Mouse (Mus musculus) cerebellum, adult 9-11 months (tissue): ENCODE measurements at regions not wholly inside any gene's neighbourhood (a gene's known extent, or its start where the extent isn't known, plus 50 kb on each side); places are given as distances from the start of the nearest gene placed in this dataset.

ENCODE experiments used
- DNase-seq: peaks from one replicate; pipeline ENCODE4 v3.0.0; 2022

GRCm38 (mm10) chr2:50677456-50677855, 380.9 kb upstream of the Mmadhc start:
- DNase-seq, result peak; percentile 8

- DNase-seq, result no peak
These were observed 379.3 kb upstream of the Mmadhc start for GRCm38 (mm10) chr2:50675736-50676550.

DNA sequence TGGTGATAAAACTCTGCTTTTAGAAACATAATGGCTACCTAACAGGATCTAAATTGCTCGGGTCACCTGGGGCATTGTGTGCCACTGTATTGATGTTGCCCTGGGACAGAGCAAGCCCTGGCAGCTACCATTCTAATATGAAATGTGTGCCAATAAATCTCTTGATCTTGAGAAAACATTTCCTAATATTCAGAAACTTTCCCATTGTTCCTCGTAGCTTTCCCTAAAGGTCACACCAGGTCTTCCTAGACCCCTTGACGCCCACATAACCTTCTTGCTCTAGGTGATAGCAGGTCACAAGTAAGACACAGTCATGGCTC, 378.2 kb upstream of the Mmadhc start:
- DNase-seq, result no peak

- no peak for DNase-seq
These were observed 377.7 kb upstream of the Mmadhc start for GRCm38 (mm10) chr2:50674151-50674855.

DNA sequence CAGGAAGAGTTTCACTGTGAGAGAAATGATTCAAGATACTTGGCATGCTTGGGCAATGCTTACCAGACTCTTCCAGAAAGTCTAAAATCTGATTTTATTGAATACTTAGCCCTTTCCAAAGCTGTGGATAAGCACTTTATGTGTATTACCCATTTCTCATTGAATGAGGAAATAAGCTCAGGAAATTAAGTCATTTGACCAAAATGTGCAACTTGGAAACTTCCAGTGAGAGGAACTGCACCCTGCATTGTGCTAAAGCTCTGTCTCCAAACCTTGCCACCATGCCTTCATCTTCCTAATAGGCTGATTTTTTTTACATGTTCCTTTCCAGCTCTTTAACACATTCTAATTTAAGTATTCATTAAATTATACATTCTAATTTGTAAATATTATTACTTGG, 372.7 kb upstream of the Mmadhc start:
- DNase-seq, result no peak

DNA sequence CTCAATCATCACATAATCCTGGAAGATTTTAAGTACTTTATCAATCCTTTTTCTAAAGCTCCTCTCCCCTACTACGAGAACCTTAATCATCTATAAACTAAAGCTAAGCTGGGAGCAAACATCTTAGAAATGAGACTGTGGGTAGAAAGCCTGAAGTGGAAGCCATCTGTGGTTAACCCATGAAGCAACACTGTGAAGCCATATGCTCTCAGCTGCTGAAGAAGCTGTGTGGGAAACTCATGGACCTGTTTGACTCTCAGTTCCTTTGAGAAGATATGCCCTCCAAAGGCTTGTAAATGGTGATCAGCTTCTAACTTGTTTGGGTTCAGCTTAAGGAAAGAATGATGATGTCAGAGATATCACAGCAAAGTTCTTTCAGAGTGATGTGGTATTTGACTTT, 372.2 kb upstream of the Mmadhc start:
- DNase-seq, result no peak

- DNase-seq, result no peak
These were observed 370.6 kb upstream of the Mmadhc start for GRCm38 (mm10) chr2:50667180-50667579.

GRCm38 (mm10) chr2:50662504-50662903, 365.9 kb upstream of the Mmadhc start:
- DNase-seq, result no peak

DNA sequence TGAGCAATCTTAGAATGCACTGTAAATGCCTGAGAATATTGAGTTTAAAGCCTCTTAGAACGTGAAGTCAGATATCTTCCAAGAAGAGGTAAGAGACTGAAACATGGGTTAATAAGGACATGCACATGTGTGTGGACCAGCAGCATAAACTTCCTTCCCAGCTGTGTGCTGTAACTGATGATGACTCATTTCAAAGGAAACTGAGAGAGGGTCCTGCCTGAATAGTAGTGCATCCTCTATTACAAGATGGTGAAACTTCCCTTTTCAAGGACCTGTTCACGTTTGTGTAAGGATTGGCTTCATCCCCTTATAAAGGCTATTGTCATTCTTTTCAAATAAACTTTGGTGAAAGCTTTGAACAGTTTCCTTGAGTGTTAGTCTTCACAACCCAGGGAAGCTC, 363.4 kb upstream of the Mmadhc start:
- DNase-seq, result no peak

- DNase-seq, result peak; percentile 10
These were observed 361.2 kb upstream of the Mmadhc start for GRCm38 (mm10) chr2:50657826-50658225.

GRCm38 (mm10) chr2:50656351-50656750, 359.8 kb upstream of the Mmadhc start:
- peak; percentile 21 for DNase-seq

DNA sequence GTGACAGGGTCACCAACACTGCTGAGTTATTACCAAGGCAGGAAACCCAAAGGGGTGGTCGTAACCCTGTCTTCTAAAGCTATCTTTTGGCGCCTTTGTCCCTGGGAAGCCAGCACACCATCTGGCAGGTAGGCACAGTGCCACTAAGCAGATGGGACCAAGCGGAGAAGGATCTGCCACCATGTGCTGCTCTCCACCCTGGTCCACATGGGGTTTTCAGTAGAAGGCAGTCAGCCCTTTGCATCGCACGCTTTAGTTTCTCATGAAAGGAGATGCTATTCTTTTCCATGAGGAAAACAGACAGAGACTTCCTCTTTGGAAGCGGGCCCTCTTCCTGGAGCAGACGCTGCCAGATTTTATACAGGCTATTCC, 358.3 kb upstream of the Mmadhc start:
- peak; percentile 95 for DNase-seq

DNA sequence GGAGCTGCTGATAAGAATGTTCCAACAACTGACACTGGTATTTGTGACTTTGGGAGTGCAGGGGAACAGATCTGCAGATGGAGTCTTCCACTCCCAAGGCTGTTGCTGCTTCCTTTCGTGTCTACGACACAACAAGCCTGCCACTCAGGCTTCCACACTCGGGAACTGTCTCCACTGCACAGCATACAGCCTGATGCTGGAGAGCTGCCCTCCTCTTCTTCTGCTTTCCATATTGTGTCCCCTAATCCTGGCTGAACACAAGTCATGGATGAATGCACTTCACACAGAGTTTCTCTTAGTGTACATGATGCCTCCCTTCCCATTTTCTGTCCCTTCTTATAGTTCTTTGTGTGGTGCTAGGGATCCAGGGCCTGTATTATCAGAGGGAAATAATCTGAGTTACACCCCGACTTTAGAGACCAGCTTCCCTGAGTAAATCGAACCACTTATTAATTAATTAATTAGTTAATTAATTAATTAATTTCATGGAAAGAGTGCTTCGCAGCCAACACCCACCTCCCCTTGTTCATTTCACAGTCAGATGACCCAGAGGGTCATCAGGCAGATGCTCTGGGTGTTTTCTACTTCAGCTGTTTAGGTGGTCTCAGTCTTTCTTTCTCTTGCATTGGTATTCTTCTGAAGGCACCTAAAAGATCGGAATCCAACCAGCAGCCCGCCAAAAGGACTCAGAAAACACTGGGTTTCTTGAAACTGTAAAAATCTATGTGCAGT, 357.8 kb upstream of the Mmadhc start:
- peak; percentile 65 for DNase-seq

DNA sequence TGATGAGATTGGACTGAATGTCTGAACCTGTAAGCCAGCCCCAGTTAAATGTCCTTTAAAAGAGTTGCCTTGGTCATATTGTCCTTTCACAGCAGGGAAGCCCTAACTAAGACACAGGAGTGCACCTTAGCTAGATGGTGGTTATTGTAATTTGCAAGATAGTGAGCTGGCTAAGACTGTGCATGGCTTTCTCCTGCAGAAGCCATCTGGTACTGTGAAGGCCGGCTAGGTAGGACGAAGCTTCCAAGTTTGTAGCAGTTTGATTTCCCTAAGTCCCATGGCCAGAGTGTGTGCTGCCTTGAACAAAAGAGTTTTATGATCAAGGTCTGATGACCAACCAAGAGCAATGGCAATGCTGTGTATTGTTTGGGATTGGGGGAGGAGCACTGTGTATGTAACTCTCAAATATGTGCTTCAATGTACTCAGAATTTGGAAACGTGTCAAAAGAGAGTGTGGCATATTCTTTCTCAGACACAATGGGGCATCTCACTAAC, 356.6 kb upstream of the Mmadhc start:
- DNase-seq, result peak; percentile 46

- DNase-seq, result no peak
These were observed 353.1 kb upstream of the Mmadhc start for GRCm38 (mm10) chr2:50649656-50650055.

DNA sequence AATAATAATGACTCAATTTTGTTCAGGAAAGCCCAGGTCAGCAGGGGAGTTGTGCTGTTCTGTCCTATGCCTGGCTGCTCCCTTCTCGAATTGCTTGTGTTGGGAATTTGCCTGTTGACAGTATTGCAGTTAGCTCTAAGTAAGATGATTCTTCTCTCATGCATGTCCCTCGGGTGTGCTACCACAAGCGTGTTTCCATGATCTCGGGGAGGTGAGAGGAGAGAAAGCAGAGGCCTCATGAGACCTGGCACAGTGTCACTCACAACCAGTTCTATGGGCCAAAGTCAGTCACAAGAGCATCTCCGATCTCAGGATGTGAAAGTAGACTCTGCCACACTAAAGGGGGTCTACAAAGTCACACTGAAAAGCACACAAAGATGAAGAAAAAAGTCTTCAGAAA, 346.6 kb upstream of the Mmadhc start:
- DNase-seq, result no peak

DNA sequence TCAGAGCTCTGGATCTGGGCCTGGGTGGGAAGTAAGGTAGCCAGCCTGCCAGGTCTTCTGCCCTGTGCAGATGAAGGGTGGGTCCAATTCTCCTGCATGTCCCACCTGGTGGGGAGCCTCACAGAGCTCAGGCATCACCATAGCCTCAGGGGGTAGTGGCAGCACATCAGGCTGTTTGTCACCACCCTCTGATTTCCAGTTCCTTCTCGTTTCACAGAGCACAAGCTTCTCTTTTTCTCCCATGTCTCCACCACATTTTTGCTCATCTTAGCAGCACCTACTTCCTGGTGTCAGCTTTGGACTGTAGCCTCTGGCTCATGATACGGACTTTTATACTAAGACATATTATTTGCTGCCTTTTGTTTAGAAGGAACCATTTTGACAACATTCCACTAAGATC, 345.6 kb upstream of the Mmadhc start:
- no peak for DNase-seq

DNA sequence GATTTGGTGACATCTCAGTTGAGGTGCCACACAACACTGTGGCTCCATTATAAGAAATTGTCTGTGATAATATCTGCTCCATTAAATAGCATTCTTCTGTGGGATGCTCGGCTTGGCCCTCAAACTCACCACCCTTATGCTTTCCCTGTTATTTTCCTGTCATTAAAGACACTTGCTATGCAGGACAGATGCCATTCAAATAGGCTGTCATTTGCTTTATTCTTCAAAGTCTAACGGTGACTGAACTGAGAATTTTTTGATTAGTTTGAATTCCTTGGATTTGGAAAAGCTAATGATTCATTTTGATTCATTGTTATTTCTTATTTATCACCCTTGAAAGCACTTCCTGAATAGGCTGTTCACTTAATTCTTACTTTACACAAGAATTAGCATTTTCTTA, 339.3 kb upstream of the Mmadhc start:
- no peak for DNase-seq

DNA sequence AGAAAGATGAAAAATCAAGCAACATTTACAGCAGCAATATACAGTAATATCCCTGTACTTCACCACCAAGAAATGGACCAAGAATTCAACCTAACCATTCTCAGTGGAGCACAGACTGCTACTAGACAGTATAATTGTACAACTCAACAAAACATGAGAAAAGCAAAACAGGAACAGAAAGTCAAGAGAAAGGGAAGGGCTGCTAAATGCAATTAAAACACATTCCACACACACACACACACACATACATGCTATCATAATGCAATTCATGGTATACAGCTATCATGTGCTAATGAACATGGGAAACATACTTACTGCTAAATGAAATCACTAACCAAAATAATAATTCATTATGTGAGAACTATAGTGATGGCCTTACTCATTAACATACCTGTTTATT, 335.2 kb upstream of the Mmadhc start:
- no peak for DNase-seq

GRCm38 (mm10) chr2:50627501-50627900, 330.9 kb upstream of the Mmadhc start:
- no peak for DNase-seq

DNA sequence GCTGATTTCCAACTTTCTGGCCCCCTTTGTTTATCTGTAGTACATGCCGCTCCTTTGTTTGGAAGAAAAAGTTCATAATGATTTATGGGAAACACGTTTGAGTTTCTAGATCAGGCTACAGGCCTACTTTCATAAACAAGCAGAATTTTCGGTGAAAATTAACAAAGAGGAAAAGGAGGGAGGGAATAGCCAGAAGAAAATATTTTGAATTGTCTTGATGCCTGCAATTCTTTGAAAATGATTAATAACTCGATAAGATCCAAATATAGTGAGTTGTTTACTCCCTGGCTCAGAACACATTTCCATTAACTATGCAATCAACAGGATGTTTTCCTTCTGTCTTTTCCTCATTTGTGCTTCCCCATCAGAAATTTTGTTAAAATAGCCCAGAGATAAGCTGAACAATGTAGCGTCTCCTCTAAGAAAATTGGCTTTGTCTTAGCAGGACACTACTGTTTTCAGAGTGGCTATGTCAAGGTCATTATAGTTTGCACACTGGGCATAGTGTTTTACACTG, 328.7 kb upstream of the Mmadhc start:
- DNase-seq, result no peak

GRCm38 (mm10) chr2:50609086-50609485, 312.5 kb upstream of the Mmadhc start:
- DNase-seq, result peak; percentile 30

GRCm38 (mm10) chr2:50589195-50589594, 292.6 kb upstream of the Mmadhc start:
- no peak for DNase-seq

GRCm38 (mm10) chr2:50588652-50589051, 292.1 kb upstream of the Mmadhc start:
- no peak for DNase-seq
